Mouse (Mus musculus): ENCODE measurements around the gene A430005L14Rik. TPM values are rescaled to one million over a fixed set of nuclear protein-coding genes. Genes with fewer than 3 reads are reported as not detected.

Gene A430005L14Rik
- polyA plus RNA-seq, 1 experiment from 2014 or later, result 56.1 TPM

DNA sequence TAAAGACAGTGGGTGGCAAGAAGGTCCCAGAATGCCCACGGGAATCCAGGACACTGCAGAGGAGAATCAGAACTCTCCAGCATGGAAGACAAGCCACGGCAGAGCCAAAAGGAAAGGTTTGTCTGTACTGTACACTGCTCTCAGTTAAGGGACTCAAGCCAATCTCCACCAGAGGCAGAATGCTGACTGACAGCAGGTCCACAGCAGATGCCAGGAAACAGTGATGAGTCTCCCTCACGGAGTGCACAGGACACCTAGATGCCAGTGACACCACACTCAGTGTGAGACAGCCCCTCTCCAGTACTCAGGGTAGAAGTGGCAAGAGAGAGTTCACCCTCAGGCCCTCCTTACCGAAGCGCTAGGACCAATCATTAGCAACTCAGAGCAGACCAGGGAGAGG, 9.6 kb downstream of the A430005L14Rik start:
- no peaks in the 10 kb centered on the region for H3K27me3 ChIP-seq (ENCODE audit: insufficient read depth, low read length)
- H3K4me1 ChIP-seq (ENCODE audit: insufficient read depth), result no peaks in the 10 kb centered on the region
- TF ChIP-seq CTCF (IDR thresholded peaks at IDR 0.05; ENCODE audit: low read depth), result no peak
- no peak for TF ChIP-seq EP300 (IDR thresholded peaks at IDR 0.05; ENCODE audit: low read depth)
- no peak overlapping the region for H3K27ac ChIP-seq (ENCODE audit: low read depth)
- H3K9ac ChIP-seq (replicated peaks), result no peak overlapping the region
- no peak for DNase-seq
- no peak overlapping the region for H3K4me2 ChIP-seq (ENCODE audit: low read depth, low read length)
- H3K36me3 ChIP-seq (replicated peaks; ENCODE audit: insufficient read depth, low read length), result peaks cover 43% of the 10 kb centered on the region
- 81% methylated on average over 5 of the region's 5 CpGs for WGBS (ENCODE audit: insufficient replicate concordance)
- no peaks in the 10 kb centered on the region for H3K9me3 ChIP-seq (ENCODE audit: low read length)
- no peak for ATAC-seq
- no peak overlapping the region for H3K4me3 ChIP-seq (ENCODE audit: low read depth, low read length)

DNA sequence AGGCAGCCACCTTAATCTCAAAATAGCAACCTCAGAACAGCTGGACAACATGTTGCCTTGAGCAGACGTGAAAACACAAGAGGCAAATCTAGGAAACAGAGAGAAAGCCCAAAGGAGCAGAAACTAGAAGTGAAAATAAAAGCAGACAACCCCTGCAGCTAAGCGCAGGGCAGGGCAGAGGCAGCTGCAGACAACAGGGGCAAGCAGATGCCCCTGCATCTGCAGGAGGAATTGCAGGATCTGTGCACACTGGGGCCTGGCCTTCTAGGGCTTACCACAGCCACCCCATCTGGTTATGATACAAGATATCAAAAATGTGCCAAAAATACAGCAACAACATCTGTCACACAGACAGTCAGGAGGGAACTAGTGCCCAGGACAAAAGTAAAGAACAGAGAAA, 10.5 kb downstream of the A430005L14Rik start:
- no peaks in the 10 kb centered on the region for H3K27me3 ChIP-seq (ENCODE audit: insufficient read depth, low read length)
- no peak for ATAC-seq
- peaks cover 34% of the 10 kb centered on the region for H3K36me3 ChIP-seq (replicated peaks; ENCODE audit: insufficient read depth, low read length)
- no peak overlapping the region for H3K4me3 ChIP-seq (ENCODE audit: low read depth, low read length)
- no peak overlapping the region for H3K9ac ChIP-seq (replicated peaks)
- no peak for DNase-seq
- 78% methylated on average over 2 of the region's 2 CpGs for WGBS (ENCODE audit: insufficient replicate concordance)
- H3K27ac ChIP-seq (ENCODE audit: low read depth), result no peak overlapping the region
- H3K4me2 ChIP-seq (ENCODE audit: low read depth, low read length), result no peak overlapping the region
- TF ChIP-seq CTCF (IDR thresholded peaks at IDR 0.05; ENCODE audit: low read depth) (no peak), EP300 (IDR thresholded peaks at IDR 0.05; ENCODE audit: low read depth) (no peak)
- H3K4me1 ChIP-seq (ENCODE audit: insufficient read depth), result no peaks in the 10 kb centered on the region
- H3K9me3 ChIP-seq (ENCODE audit: low read length), result no peaks in the 10 kb centered on the region

GRCm38 (mm10) chr4:153968063-153968462, 11.0 kb downstream of the A430005L14Rik start:
- peaks cover 32% of the 10 kb centered on the region for H3K36me3 ChIP-seq (replicated peaks; ENCODE audit: insufficient read depth, low read length)
- no peaks in the 10 kb centered on the region for H3K27me3 ChIP-seq (ENCODE audit: insufficient read depth, low read length)
- DNase-seq (no peak), ATAC-seq (no peak)
- H3K9me3 ChIP-seq (ENCODE audit: low read length), result no peaks in the 10 kb centered on the region
- H3K9ac ChIP-seq (replicated peaks), result no peak overlapping the region
- no peak overlapping the region for H3K27ac ChIP-seq (ENCODE audit: low read depth)
- no peaks in the 10 kb centered on the region for H3K4me1 ChIP-seq (ENCODE audit: insufficient read depth)
- no peak overlapping the region for H3K4me3 ChIP-seq (ENCODE audit: low read depth, low read length)
- H3K4me2 ChIP-seq (ENCODE audit: low read depth, low read length), result no peak overlapping the region
- WGBS (ENCODE audit: insufficient replicate concordance), result 77% methylated on average over 2 of the region's 2 CpGs
- TF ChIP-seq EP300 (IDR thresholded peaks at IDR 0.05; ENCODE audit: low read depth), result no peak
- TF ChIP-seq CTCF (IDR thresholded peaks at IDR 0.05; ENCODE audit: low read depth), result no peak

- Histone ChIP-seq H3K9me3 (ENCODE audit: low read length) (no peaks in the 10 kb centered on the region), H3K27ac (ENCODE audit: low read depth) (peak within 1 kb of the TSS; percentile 61), H3K4me2 (ENCODE audit: low read depth, low read length) (peak within 1 kb of the TSS; percentile 99), H3K9ac (replicated peaks) (peak within 1 kb of the TSS; percentile 84), H3K4me3 (ENCODE audit: low read depth, low read length) (peak within 1 kb of the TSS; percentile 92), H3K27me3 (ENCODE audit: insufficient read depth, low read length) (no peaks in the 10 kb centered on the region), H3K36me3 (replicated peaks; ENCODE audit: insufficient read depth, low read length) (peaks cover 15% of the 10 kb centered on the region), H3K4me1 (ENCODE audit: insufficient read depth) (peaks cover 15% of the 10 kb centered on the region)
- ATAC-seq (peak; percentile 96), DNase-seq (peak; percentile 93)
- 1% methylated on average over 68 of the region's 68 CpGs for WGBS (ENCODE audit: insufficient replicate concordance)
- TF ChIP-seq EP300 (IDR thresholded peaks at IDR 0.05; ENCODE audit: low read depth) (no peak), CTCF (IDR thresholded peaks at IDR 0.05; ENCODE audit: low read depth) (no peak)
Observed at GRCm38 (mm10) chr4:153974431-153975291, 17.6 kb downstream of the A430005L14Rik start, which contains the start of the genes Dffb and Cep104. TSS of gene Dffb (minus strand) at chr4:153975126. TSS of gene Cep104 (plus strand) at chr4:153975194.

- H3K36me3 ChIP-seq (replicated peaks; ENCODE audit: insufficient read depth, low read length), result peaks cover 13% of the 10 kb centered on the region
- peak overlapping the region; percentile 99 for H3K4me2 ChIP-seq (ENCODE audit: low read depth, low read length)
- H3K4me3 ChIP-seq (ENCODE audit: low read depth, low read length), result peak overlapping the region; percentile 92
- H3K4me1 ChIP-seq (ENCODE audit: insufficient read depth), result peaks cover 15% of the 10 kb centered on the region
- H3K9me3 ChIP-seq (ENCODE audit: low read length), result no peaks in the 10 kb centered on the region
- WGBS (ENCODE audit: insufficient replicate concordance), result under 1% methylated on average over 31 of the region's 33 CpGs
- H3K27me3 ChIP-seq (ENCODE audit: insufficient read depth, low read length), result no peaks in the 10 kb centered on the region
- peak overlapping the region; percentile 84 for H3K9ac ChIP-seq (replicated peaks)
- no peak for TF ChIP-seq CTCF (IDR thresholded peaks at IDR 0.05; ENCODE audit: low read depth)
- TF ChIP-seq EP300 (IDR thresholded peaks at IDR 0.05; ENCODE audit: low read depth), result no peak
- ATAC-seq (peak; percentile 66), DNase-seq (no peak)
- H3K27ac ChIP-seq (ENCODE audit: low read depth), result peak overlapping the region; percentile 61
Observed at GRCm38 (mm10) chr4:153975292-153975662, 18.2 kb downstream of the A430005L14Rik start.

GRCm38 (mm10) chr4:153975768-153976167, 18.7 kb downstream of the A430005L14Rik start:
- no peaks in the 10 kb centered on the region for H3K27me3 ChIP-seq (ENCODE audit: insufficient read depth, low read length)
- H3K4me3 ChIP-seq (ENCODE audit: low read depth, low read length), result peak overlapping the region; percentile 92
- WGBS (ENCODE audit: insufficient replicate concordance), result 33% methylated on average over 6 of the region's 6 CpGs
- ATAC-seq, result no peak
- no peak overlapping the region for H3K27ac ChIP-seq (ENCODE audit: low read depth)
- H3K9me3 ChIP-seq (ENCODE audit: low read length), result no peaks in the 10 kb centered on the region
- H3K4me2 ChIP-seq (ENCODE audit: low read depth, low read length), result peak overlapping the region; percentile 99
- DNase-seq, result no peak
- peaks cover 12% of the 10 kb centered on the region for H3K36me3 ChIP-seq (replicated peaks; ENCODE audit: insufficient read depth, low read length)
- TF ChIP-seq CTCF (IDR thresholded peaks at IDR 0.05; ENCODE audit: low read depth), result no peak
- TF ChIP-seq EP300 (IDR thresholded peaks at IDR 0.05; ENCODE audit: low read depth), result no peak
- peaks cover 15% of the 10 kb centered on the region for H3K4me1 ChIP-seq (ENCODE audit: insufficient read depth)
- H3K9ac ChIP-seq (replicated peaks), result peak overlapping the region; percentile 84

Data from liver, postnatal 0 days (tissue).